Mouse (Mus musculus) inflammation-experienced regulatory T-cells, adult 16 weeks (primary cell): ENCODE results near the gene Gdpd2. TPM values are rescaled to one million over a fixed set of nuclear protein-coding genes. Genes with fewer than 3 reads are reported as not detected.

ENCODE experiments used
- polyA plus RNA-seq: library from polyadenylated mRNA; unstranded; fragments of 100-300 nt; shearing (Covaris generic); gene quantifications from one replicate; pipeline ENCODE4 v1.2.1, GENCODE M21; 2017

Gene Gdpd2
- not detected for polyA plus RNA-seq

DNA sequence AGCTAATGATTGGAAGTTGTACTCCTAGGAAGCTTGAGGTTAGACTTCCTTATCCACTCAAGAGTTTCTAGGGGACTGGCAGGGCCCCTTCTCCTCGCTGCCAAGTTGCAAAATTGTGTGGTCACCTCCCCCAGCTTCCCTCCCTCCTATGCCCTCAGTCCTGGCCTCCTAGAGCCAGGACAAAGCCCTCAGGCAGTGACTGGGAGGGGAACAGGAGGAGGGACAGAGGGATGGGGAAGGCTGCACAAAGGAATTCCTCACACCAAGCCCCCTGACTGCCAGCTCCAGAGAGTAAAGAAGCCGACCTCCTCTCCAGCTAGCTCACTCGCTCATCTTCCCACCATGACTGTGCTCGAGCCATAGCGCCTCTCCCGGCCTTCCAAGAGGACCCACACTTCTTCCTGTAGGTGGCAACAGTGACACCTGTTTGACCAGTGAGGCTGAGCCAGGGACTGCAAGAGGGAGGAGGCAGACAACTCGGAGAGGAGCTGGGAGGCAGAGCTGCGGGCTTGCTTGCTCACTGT is at the start of gene Gdpd2:
Gene Gdpd2, plus strand, starts transcription at position 209 of the 524 bp plus-strand sequence.

DNA sequence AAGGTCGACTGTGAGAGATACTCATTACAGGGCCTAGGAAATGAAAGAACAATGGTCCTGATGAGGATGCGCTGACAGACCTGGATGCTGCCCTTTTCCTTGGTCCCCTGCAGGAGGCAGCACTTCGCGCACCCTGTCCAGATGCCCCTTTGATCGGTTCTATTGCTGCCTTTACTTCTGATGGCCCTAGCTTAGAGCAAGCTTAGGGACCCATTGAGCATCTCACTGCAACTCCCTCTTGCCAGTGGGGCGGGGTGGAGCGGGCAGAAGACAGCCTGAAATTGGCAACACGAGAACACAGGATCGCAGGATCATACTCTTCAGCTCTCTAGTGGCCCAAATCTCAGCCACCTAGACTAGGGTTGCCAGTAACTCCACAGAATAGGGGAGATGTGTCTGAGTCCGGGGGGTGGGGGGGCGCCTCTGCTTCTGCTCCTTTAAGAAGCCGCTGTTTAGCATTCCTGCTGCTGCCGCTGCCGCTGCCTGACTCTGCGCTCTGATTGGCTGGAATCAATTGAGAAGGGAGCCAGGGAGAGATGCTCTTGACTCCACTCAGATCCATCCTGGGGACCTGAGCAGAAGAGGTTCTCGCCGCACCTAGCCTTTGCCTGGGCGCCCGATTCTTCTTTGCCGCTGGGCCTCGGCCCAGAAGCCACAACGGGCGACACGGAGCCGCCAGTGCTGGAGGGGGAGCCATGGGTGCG is 37.7 kb downstream of the Gdpd2 start, which contains the start of gene Dlg3:
Gene Dlg3, plus strand, starts transcription at position 542 of the 704 bp plus-strand sequence.

Other genes with a start within 250 kb of the Gdpd2 start
- 40.1 TPM for gene Igbp1, start 235.6 kb upstream of the Gdpd2 start, polyA plus RNA-seq
- gene Dgat2l6, start 205.0 kb upstream of the Gdpd2 start, polyA plus RNA-seq: not detected
- not detected for gene Awat1, start 157.6 kb upstream of the Gdpd2 start, polyA plus RNA-seq
- not detected for gene P2ry4, start 135.0 kb upstream of the Gdpd2 start, polyA plus RNA-seq
- not detected for gene Arr3, start 124.4 kb upstream of the Gdpd2 start, polyA plus RNA-seq
- 3.0 TPM for gene Kif4, start 104.1 kb upstream of the Gdpd2 start, polyA plus RNA-seq
- gene Pdzd11, start 103.3 kb upstream of the Gdpd2 start, polyA plus RNA-seq: 49.1 TPM
- 18.1 TPM for gene Dlg3, start 37.8 kb downstream of the Gdpd2 start, polyA plus RNA-seq